Comparison of ENCODE assay signal across 22 mouse cellular contexts in genomic region chr13:36478243-36478642, GRCm38 (mm10).
"Had no signal": no experiment of that assay in that cellular context is flagged by ENCODE, and none has a peak within 500 bp of the region (broad histone marks: within the 10 kb centered on the region; RNA-seq: fewer than 3 reads in every experiment).

No protein-coding gene starts in this region.

- H3K9me3 ChIP-seq: heart, embryonic 13.5 days; heart, embryonic 15.5 days; hindbrain, embryonic 13.5 days; hindbrain, embryonic 15.5 days; limb, embryonic 13.5 days; limb, embryonic 15.5 days; liver, embryonic 12.5 days had no signal

- H3K27ac ChIP-seq: heart, adult 2 months; heart, embryonic 13.5 days; heart, embryonic 15.5 days; hindbrain, embryonic 13.5 days; hindbrain, embryonic 15.5 days; hindbrain, postnatal 0 days; limb, embryonic 13.5 days; limb, embryonic 15.5 days; liver, embryonic 12.5 days; liver, embryonic 14.5 days had no signal

- H3K4me3 ChIP-seq: heart, adult 2 months; heart, embryonic 13.5 days; heart, embryonic 15.5 days; hindbrain, embryonic 13.5 days; hindbrain, embryonic 15.5 days; limb, embryonic 13.5 days; limb, embryonic 15.5 days; liver, embryonic 12.5 days had no signal

- H3K36me3 ChIP-seq: heart, embryonic 13.5 days; heart, embryonic 15.5 days; hindbrain, embryonic 13.5 days; hindbrain, embryonic 15.5 days; limb, embryonic 13.5 days; limb, embryonic 15.5 days; liver, embryonic 12.5 days had no signal

- H3K9ac ChIP-seq: heart, embryonic 13.5 days; heart, embryonic 15.5 days; hindbrain, embryonic 13.5 days; hindbrain, embryonic 15.5 days; limb, embryonic 13.5 days; limb, embryonic 15.5 days; liver, embryonic 12.5 days; liver, embryonic 14.5 days had no signal

- H3K4me2 ChIP-seq: heart, embryonic 11.5 days; heart, embryonic 13.5 days; heart, embryonic 15.5 days; hindbrain, embryonic 13.5 days; hindbrain, embryonic 15.5 days; limb, embryonic 13.5 days; limb, embryonic 15.5 days; liver, embryonic 12.5 days had no signal

- H3K4me1 ChIP-seq: hindbrain, embryonic 13.5 days; hindbrain, embryonic 15.5 days; limb, embryonic 13.5 days; limb, embryonic 15.5 days; liver, embryonic 12.5 days had no signal

- ATAC-seq: hindbrain, postnatal 0 days; intestine, embryonic 16.5 days; liver, embryonic 12.5 days had no signal

- H3K27me3 ChIP-seq: heart, embryonic 13.5 days; heart, embryonic 15.5 days; hindbrain, embryonic 13.5 days; hindbrain, embryonic 15.5 days; limb, embryonic 13.5 days; limb, embryonic 15.5 days; liver, embryonic 12.5 days had no signal

- DNase-seq: gastrocnemius, postnatal 14 days; gastrocnemius, postnatal 36 days; heart, adult 2 months; heart, postnatal 14 days; heart, postnatal 36 days; kidney, adult 11 months; kidney, adult 8-10 months; kidney, postnatal 14 days; layer of hippocampus, adult 9-11 months; layer of hippocampus, postnatal 36 days; left cerebral cortex, postnatal 4 days had no signal
